Mouse (Mus musculus) frontal cortex, adult 2 months (tissue): ENCODE results near the gene Rbbp5. TPM values are rescaled to one million over a fixed set of nuclear protein-coding genes. Genes with fewer than 3 reads are reported as not detected.
"Not testable (repeated sequence)": the region's sequence is repeated elsewhere in the genome, so short reads cannot be mapped to it uniquely, and the experiment has no call there.

Experiments used
- DNase-seq, 2 experiments: peaks; one replicate each; pipeline ENCODE4 v3.0.0; 2022; ENCODE audit warnings: low spot score in 1 of 2; ENCODE audit errors: extremely low spot score in 1 of 2
- polyA plus RNA-seq: library from polyadenylated mRNA; depleted of rRNA; stranded (reverse); fragments of >200 nt; gene quantifications from 2 replicates; pipeline ENCODE4 v1.2.3, GENCODE M21; 2012; rRNA removed

Gene Rbbp5
- polyA plus RNA-seq: 49.1 and 51.0 TPM in 2 replicates

DNA sequence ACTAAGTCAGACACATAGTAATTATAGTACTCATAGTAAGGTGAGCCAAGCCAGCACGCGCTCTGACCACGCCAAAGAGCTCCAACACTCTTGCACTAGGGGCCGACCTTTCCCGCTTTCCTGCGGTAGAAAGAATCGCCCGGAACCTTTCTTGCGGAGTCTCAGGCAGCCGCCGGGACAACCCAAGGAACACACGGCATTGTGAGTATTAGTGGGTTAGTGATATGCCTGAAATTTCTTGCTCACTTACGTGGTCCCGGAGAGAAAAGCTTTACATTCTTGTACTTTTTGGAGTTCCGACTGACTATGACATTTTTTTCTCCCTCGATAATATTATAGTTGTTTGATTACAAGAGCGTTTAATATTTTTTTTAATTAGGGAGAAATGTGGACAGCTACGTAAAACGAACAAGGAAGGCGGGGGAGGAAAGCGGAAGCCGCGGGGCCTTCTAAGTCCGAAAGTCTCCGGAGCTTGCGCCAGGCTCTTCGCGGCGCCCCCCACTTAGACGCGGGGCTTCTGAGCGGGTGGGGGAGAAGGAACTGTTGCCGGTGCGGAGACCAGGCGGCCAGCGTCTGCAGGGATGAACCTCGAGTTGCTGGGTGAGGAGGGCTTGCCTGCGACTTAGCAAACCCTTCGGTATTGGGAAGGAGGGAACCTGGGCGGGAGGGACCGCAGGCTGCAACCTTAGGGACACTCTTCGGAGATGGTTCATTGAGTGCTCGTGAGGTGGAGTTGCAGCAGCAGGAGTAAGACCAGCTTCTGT, at the start of gene Rbbp5:
TSS of gene Rbbp5 (plus strand) at position 438 of the 764 bp plus-strand sequence.
- peak; percentile 58 to 93 for DNase-seq

DNA sequence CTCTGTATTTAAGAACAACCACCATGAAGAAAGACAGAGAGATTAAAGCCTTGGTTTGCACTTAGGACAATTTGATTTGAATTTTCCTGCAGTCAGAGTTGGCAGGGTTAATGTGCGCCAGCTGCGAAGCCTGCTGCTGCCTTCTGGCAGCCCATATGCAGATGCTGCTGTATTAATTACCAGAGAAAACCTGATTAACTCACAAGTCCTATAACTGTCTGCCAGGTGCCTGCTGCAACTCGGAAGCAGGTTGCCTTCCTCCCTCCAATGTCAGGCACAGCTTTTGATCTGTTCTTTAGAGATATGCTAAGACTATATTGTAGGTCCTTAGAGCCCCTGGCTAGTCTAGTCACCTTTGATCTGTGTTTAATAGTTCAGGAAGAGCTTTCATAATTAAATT, 46.3 kb upstream of the Rbbp5 start:
- DNase-seq: no peak

DNA sequence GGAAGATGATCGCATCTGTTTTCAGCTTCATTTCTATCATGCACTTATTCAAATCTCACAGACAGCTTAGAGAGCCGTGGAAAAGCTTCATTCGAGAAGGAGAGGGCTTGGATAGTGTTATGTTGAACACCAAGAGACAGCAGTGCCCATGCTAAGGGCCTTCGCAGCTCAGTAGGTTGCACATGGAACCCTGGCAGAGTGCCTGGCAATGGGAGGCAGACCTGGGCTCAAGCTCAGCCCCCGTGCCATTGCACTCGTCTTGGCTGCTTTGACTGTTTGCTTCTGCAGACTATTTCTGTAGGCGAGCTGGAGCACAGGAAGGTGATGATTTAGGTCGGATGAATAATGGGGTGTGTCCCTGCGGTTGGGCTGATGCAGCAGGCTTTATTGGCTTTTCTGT, 45.4 kb upstream of the Rbbp5 start:
- peak; percentile 19 to 64 for DNase-seq

DNA sequence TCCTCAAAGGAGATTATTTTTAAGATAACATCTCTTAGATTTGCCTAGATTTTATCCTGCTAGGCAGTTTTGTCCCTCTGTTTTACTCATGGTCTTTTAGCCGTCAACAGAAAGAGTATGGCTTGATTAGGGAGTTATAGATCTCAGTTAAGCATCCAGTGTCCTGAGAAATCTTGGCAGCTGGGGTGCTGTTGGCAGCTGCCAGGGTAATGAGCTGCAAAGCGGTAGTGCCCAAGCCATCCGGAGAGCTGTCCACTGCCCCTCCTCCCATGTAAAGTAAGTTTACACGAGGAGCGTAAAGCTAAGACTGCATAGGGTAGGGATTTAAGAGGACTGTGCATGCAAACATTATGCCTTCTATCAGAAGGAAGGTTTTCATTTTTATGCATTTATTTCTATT, 43.8 kb upstream of the Rbbp5 start:
- no peak for DNase-seq

DNA sequence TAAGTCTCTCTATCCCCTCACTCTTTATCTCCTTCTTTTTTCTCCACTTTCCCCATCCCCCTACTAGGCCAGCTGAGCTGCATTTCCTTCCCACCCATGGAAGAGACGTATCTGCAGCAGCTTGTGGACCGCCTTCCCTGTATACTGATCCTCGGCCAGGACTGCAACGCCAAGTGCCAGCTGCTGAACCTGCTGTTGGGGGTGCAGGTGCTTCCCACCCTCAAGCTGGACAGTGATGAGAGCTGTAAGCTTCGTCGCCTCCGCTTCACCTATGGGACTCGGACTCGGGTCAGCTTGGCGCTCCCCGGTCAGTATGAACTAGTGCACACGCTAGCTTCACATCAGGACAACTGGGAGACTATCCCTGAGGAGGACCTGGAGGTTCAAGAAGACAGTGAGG, 43.1 kb upstream of the Rbbp5 start:
- DNase-seq: no peak

DNA sequence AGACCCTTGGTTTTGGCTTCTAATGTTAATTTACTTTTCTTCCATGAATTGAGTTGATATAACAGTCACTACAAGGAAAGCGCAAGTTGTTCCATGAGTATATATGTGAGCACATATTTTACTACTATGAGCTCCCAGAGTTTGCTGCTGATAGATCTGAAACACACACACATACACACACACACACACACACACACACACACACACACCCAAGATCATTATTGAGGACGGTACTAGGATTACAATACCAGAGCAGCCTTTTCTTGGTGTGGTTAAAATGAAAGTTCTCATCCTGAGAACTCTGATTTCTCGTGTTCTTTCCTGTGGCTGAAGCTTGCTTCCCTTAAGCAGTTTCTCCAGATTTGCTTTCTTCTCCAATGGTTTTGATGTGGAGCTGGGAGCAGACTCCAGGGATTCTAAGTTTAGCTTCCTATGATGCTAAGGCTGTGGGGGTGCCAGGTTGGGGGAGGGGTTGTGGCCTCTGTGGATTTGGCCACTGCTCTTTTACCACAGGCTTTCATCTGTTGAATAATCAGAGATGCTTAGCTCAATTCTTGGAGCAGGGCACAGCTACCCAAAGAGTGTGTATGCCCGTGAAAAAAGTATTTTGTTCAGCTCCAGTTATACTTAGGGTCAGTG, 40.7 kb upstream of the Rbbp5 start:
- DNase-seq: no peak

DNA sequence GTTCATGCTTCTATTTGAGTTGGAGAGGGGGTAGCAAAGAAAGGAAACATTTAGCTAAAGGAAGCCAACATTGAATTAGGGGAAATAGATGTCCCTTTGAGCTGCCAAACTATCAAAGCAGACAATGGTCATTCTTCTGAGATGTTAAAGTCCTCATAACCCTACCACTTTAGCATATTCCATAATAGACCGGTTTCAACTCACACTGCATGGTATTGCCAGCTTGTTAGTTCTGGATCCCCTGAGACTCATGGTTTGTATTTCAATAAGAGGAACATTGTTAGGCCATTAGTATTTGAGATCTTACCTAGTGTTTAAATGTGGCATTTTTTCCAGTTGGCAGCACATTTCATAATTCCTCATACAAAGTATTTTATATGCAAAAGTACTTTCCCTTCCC, 40.2 kb upstream of the Rbbp5 start:
- DNase-seq: peak in 1 of 2 experiments; percentile 23

DNA sequence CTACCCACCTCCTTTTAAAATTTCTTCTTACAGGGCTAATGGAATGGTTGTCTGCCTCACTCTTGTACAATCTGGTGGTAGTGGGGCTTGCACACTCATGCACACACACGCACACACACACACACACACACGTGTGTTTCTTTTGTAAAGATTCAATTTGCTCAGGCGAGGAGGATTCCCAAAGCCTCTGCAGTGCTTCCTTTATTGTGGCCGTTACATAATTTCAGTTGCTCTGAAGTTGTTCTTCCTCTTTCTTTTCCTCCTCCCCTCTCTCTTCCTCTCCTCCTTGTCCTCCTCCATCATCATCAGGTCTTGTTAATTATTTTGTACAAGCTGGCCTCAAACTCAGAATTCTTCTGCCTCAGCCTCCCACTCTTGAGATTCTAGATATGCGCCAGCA, 39.8 kb upstream of the Rbbp5 start:
- no peak for DNase-seq

DNA sequence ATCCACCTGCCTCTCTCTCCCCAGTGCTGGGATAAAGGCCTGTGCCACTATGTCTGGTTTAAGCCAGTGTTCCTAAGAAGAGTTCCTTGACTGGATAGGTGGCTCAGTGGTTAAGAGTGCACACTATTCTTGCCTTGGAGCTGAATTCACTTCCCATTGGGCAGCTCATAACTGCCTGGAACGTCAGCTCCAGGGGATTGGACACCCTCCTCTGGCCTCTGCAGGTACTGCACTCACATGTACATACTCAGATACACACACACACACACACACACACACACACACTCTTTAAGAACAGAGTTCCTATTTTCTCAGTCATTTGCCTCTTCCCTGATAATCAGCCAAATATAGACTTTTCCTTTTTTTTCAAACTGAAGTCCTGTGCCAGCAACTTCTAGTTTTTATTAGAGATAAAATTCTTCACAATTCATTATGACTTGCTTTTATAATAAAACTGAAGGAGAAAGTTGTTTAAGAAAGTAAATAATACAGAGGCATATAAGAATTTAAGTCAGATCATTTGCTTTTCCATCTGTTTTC, 36.2 kb upstream of the Rbbp5 start:
- no peak for DNase-seq

DNA sequence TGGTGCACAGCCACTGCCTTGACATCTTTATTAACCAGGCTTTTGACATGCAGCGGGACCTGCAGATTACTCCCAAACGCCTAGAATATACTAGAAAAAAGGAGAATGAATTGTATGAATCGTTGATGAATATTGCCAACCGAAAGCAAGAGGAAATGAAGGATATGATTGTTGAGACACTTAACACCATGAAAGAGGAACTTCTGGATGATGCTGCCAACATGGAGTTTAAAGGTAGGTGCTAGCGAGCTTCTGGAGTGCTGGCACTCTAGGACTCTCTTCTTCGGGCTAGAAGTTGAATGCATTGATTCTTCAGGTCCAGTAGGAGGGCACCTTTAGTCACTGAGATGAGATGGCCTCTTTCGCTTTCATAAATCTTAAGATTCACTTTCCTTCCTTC, 27.4 kb upstream of the Rbbp5 start:
- DNase-seq: no peak

DNA sequence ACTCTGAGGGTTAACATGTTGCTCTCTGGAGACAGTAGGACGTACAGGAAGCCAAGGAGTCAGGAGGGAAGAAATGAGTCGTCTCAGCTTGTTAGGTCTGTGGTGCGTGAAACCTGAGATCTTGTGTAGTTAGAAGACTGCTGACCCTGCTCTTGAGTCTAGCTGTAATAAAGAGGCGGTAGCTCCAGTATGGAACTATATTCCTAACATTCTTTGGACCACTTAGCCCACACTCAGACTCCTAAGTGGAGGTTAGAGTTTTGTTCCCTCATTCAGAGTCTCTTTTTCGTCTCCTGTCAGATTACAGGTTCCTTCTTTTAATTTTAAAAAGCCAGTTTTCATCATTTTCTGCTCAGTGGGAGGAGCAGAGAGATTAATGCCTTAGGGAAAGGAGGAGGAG, 12.5 kb upstream of the Rbbp5 start:
- DNase-seq: no peak

DNA sequence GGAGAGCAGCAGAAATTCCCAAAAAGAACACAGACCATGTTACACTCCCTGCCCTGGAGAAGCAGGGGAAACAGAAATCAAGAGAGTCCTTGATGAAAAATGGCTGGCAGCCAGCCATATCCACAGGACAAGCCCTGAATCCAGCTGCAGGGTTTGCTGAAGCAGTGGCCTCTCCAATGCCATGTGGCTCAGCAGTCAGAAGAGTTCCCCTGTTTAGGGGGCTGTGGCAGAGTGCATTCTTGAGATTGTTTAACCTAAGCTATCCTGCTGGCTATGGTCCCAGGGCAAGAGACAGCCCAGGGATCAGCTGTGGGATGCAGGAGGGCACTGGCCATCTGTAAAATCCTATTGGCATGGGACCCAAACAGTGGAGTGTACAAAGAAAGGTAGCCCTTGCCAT, 8.2 kb upstream of the Rbbp5 start:
- DNase-seq: no peak

DNA sequence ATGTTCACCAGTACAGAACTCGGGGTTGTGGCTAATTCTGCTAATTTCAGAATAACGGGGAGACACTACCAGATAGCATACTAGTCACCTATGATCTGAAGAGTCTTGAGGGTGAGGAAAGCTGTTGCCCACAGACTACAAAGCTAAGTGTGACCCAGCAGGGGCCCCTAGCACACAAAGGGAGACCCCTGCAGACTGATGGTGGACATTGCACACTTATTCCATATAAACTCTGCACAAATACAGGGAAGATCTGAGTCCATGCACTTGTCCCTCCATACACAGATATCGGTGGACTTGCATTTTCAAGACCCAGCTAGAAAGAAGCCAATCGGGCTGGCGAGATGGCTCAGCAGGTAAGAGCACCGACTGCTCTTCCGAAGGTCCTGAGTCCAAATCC, 7.6 kb upstream of the Rbbp5 start:
- DNase-seq: no peak

DNA sequence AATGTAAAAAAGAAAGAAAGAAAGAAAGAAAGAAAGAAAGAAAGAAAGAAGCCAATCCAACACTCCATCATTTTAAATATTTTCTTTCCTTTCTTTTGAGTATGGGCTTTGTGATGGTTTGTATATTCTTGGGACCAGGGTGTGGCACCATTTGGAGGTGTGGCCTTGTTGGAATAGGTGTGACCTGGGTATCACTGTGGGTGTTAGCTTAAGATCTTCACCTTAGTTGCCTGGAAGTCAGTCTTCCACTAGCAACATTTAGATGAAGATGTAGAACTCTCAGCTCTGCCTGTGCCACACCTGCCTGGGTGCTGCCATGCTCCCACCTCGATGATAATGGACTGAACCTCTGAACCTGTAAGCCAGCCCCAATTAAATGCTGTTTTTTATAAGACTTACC, 7.1 kb upstream of the Rbbp5 start:
- not testable (repeated sequence) for DNase-seq

DNA sequence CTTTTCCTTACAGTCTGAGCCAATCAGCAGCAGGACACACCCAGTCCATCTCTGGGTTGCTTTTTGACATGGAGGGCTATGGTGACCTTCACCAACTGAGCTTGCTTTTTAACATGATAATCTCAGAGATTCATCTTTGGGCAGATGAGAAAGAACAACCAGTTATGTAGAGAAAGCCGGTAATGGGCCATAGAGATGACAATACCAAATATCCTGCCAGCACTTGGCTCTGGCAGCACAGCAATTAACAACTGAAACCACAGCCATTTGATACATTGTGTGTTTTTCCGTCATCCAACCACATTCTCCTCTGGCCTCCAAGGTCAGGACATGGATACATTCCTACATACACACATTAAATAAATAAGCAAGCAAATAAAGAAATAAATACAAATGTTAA, 6.1 kb upstream of the Rbbp5 start:
- DNase-seq: no peak

DNA sequence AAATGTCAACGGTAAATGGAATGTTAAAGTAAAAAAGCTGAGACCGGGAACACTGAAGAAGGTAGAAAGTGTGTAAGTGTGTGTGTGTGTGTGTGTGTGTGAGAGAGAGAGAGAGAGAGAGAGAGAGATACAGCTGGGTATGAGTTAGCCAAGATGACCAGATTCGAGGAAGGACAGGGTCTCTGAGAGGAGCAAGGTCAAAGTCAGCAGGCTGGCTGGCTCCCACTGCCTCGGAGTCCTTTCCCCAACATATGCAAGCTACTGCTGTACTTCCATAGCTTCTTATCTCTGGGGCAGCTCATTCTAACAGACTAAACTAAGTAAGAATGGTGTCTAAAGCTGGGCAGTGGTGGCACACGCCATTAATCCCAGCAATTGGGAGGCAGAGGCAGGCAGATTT, 5.7 kb upstream of the Rbbp5 start:
- no peak for DNase-seq

DNA sequence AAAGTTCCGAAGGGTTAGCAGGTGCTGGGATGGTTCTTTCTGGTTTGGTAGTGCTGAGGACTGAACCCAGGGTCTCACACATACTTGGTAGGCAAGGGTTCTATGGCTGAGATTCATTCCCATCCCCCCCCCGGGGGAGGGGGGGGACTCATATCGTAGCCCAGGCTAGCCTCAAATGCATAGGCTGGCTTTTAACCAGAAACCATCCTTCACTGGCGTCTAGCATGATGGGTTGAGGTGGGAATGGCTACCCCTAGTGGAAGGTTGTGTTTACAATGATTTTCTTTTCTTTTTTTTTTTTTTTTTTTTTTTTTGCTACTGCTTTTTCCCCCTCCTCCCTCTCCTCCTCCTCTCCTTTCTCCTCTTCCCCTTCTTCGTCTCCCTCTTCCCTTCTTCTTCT, 4.6 kb upstream of the Rbbp5 start:
- DNase-seq: no peak

DNA sequence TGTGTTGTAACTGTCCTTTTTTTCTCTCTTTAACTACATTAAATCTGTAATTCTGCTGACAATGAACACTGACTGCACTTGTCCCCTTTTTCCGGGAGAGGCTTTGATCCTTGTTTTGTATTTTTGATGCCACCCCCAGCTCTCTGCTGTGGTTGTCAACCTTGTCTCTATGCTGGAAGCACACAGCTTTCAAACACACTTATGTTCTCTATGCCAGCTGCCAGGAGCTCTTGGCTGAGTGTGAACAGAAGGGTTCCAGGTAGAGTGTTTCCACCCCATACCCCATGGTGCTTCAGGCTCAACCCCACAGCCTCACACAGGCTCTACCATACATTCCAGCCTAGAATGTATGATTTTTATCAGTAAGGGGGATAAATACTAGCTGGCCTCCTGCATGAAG, 2.7 kb upstream of the Rbbp5 start:
- DNase-seq: no peak

DNA sequence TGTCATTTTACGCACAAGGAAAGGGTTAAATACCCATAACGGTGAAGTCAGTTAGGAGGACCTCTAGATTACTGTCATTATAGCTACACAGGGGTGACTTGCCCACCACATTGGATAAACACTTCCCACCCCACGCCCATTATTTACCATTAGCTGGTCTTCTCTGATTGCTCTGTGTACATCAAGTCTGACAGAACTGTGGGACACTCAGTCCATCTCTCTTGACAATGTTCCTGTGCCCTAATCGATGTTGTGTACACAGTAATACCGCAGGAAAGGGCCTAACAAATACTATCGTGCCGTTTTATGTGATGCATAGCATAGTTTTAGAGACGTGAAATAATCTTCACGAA, 614 bp upstream of the Rbbp5 start:
- no peak for DNase-seq

DNA sequence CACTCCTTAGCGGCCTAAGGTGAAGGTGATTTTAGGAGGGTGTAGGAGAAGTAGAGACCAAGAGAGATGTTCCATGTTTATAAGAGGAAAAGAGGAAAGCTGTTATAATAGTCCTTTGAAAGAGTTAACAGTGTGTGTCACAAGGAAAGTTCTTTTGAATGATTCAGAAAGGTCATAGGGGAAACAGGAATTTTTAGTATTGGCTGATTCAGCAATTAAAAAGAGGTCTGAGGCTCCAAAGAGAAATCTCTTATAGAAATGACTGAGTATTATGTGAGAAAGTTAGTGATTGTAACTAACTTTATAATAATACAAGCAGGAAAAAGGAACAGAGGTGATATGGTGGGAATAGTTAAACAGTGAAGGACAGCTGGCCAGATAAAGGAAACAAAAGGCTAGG, 2.3 kb downstream of the Rbbp5 start:
- no peak for DNase-seq

DNA sequence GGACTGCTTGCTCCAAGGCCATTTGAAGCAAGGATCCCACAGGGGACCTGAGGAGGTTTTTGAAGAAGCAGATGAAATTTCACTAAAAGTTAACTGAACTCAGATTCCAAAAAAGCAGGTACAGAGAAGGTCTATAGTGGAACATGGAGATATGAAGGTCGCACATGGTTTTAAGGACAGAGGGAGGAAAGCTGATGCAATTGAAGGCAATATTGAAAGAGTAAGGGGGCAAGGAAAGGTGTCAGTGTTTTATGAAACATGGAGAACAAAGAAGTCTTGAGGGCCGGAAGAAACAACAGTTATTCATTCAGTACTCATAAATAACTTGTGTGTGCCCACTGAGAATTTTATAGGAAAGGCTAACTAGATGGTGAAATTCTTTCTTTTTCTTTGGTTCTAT, 4.5 kb downstream of the Rbbp5 start:
- no peak for DNase-seq

DNA sequence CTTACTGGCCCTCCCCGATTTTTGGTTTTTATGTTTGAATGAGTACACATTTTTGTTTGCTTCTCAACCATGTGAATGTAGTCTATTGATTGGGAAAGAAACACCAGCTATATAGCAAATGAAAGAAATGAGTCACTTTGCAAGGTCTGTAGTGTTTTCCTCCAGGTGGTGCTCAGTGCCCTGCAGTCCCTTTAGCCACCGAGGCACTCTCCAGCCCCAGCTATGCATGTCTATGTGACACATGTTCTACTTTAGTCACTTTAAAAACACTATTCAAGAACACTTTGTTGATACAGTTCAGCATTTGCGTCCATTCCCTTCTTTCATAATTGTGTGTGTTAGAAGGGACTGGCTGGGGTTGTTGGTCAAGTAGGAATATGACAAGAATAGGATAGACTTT, 6.1 kb downstream of the Rbbp5 start:
- DNase-seq: no peak
